Mouse (Mus musculus): ENCODE data around the gene Trak1.

- TF ChIP-seq CTCF (IDR thresholded peaks at IDR 0.05; ENCODE audit: low read depth), result no peak
- TF ChIP-seq EP300 (IDR thresholded peaks at IDR 0.05; ENCODE audit: low read depth), result no peak
Observed at GRCm38 (mm10) chr9:121366135-121366863, 69.0 kb downstream of the Trak1 start.

Data from liver, embryonic 14.5 days (tissue).